In genomic region chr12:26295995-26296394, GRCm38 (mm10) we compare ENCODE assay signal across 8 mouse cellular contexts.
DNase-seq lines count a peak whose midpoint lies in the region; ATAC-seq and TF ChIP-seq lines count a peak whose summit lies in the region.
"Not testable (repeated sequence)": the region's sequence is repeated elsewhere in the genome, so short reads cannot be mapped to it uniquely, and the experiment has no call there.

No protein-coding gene starts in this region.

- not testable (repeated sequence) for H3K4me2 ChIP-seq in liver, embryonic 14.5 days (ENCODE audit: low read depth)

- peak; percentile 72 for DNase-seq in CD4-positive, CD25-positive, alpha-beta regulatory T cell, adult 2 months (ENCODE audit: low read depth, low spot score)
- DNase-seq in adrenal gland, postnatal 25 days, result peak; percentile 16
- DNase-seq in cerebellum, postnatal 36 days, result peak; percentile 46 to 49
- peak; percentile 13 for DNase-seq in forelimb bud, embryonic 11.5 days (ENCODE audit: low read depth, low spot score)
- DNase-seq in kidney, adult 2 months, result peak; percentile 9
- not testable (repeated sequence) for DNase-seq in liver, embryonic 14.5 days (ENCODE audit: low read depth in 3 of 3, low spot score in 3 of 3)
- peak; percentile 70 for DNase-seq in thymus, postnatal 4 days

- TF ChIP-seq EP300 in liver, embryonic 14.5 days (IDR thresholded peaks at IDR 0.05; ENCODE audit: low read depth), result not testable (repeated sequence)

- peak; percentile 66 for TF ChIP-seq CTCF in kidney, adult 2 months (conservative IDR thresholded peaks at IDR 0.05; ENCODE audit: insufficient read depth, insufficient read length, low read depth, low read length)
- TF ChIP-seq CTCF in liver, embryonic 14.5 days (IDR thresholded peaks at IDR 0.05; ENCODE audit: low read depth), result peak; percentile 46; the same call in 1 of the 2 replicates

- H3K27ac ChIP-seq in kidney, adult 2 months (ENCODE audit: insufficient read depth, low read depth, low read length); liver, embryonic 14.5 days: not testable (repeated sequence)

- WGBS in kidney, adult 2 months, result 0% methylated on average over 1 of the region's 1 CpGs
- WGBS in liver, embryonic 14.5 days (ENCODE audit: insufficient replicate concordance), result 11% methylated on average over 1 of the region's 1 CpGs

- ATAC-seq in liver, embryonic 14.5 days (ENCODE audit: insufficient read depth), result not testable (repeated sequence)
- ATAC-seq in neutrophil, adult 5-6 weeks (ENCODE audit: extremely low read depth, insufficient number of reproducible peaks, low FRiP score, poor library complexity, severe bottlenecking), result peak; percentile 66; the same call in 1 of the 2 replicates

- H3K27me3 ChIP-seq in kidney, adult 2 months (replicated peaks; ENCODE audit: control insufficient read depth, insufficient read depth, low read length); liver, embryonic 14.5 days (ENCODE audit: control insufficient read depth, insufficient read depth, low read length): not testable (repeated sequence)

- TF ChIP-seq POLR2A in kidney, adult 2 months (IDR thresholded peaks at IDR 0.05; ENCODE audit: low read depth, low read length), result not testable (repeated sequence)

- not testable (repeated sequence) for H3K9me3 ChIP-seq in liver, embryonic 14.5 days (ENCODE audit: control insufficient read depth, low read length)

- H3K4me3 ChIP-seq in kidney, adult 2 months (ENCODE audit: insufficient read depth, low read depth, low read length); liver, embryonic 14.5 days (ENCODE audit: insufficient read depth in 1 of 2, low read depth in 2 of 2, low read length in 2 of 2): not testable (repeated sequence)

- not testable (repeated sequence) for H3K9ac ChIP-seq in liver, embryonic 14.5 days (replicated peaks)

- H3K36me3 ChIP-seq in kidney, adult 2 months (ENCODE audit: control insufficient read depth, insufficient read depth, low read length); liver, embryonic 14.5 days (replicated peaks; ENCODE audit: control insufficient read depth, insufficient read depth, low read depth): not testable (repeated sequence)

- not testable (repeated sequence) for H3K4me1 ChIP-seq in kidney, adult 2 months (ENCODE audit: control insufficient read depth, insufficient read depth, low read length); liver, embryonic 14.5 days (replicated peaks; ENCODE audit: control insufficient read depth in 2 of 2, insufficient read depth in 2 of 2, low read length in 1 of 2)
